Mouse (Mus musculus) kidney, embryonic 14.5 days (tissue): ENCODE measurements at regions not wholly inside any gene's neighbourhood (a gene's known extent, or its start where the extent isn't known, plus 50 kb on each side); places are given as distances from the start of the nearest gene placed in this dataset.

Experiments
- ATAC-seq: fragments of 200-750 bp; cut with Nextera tagmentation; 2 replicates; pipeline ENCODE4 v1.8.0; 2017; ENCODE audit warnings: moderate number of reproducible peaks, mild to moderate bottlenecking, moderate TSS enrichment, moderate library complexity; ENCODE audit not compliant: low FRiP score, low TSS enrichment
- H3K27ac ChIP-seq: fragments of 300-500 bp; sonication (generic); 2 replicates; pipeline ENCODE4 v1.5.1; 2014; ENCODE audit warnings: low read depth, mild to moderate bottlenecking, low read length, moderate library complexity, mixed read lengths
- H3K27me3 ChIP-seq: fragments of 300-500 bp; sonication (generic); 2 replicates; pipeline ENCODE4 v1.6.1; 2014; ENCODE audit warnings: mild to moderate bottlenecking, low read length; ENCODE audit not compliant: control insufficient read depth, insufficient read depth
- H3K36me3 ChIP-seq: fragments of 300-500 bp; sonication (generic); 2 replicates; pipeline ENCODE4 v1.6.1; 2014; ENCODE audit warnings: low read length, mixed read lengths; ENCODE audit not compliant: control insufficient read depth, insufficient read depth
- H3K4me1 ChIP-seq: fragments of 300-500 bp; sonication (generic); 2 replicates; pipeline ENCODE4 v1.6.1; 2014; ENCODE audit warnings: low read length, mixed read lengths; ENCODE audit not compliant: control insufficient read depth, insufficient read depth
- H3K4me2 ChIP-seq: fragments of 300-500 bp; sonication (generic); replicated peaks from 2 replicates; pipeline ENCODE4 v1.6.1; 2014; ENCODE audit warnings: low read depth, mild to moderate bottlenecking, low read length
- H3K4me3 ChIP-seq: fragments of 300-500 bp; sonication (generic); 2 replicates; pipeline ENCODE4 v1.5.1; 2014; ENCODE audit warnings: mild to moderate bottlenecking, low read length
- H3K9ac ChIP-seq: fragments of 300-500 bp; sonication (generic); 2 replicates; pipeline ENCODE4 v1.6.1; 2014; ENCODE audit warnings: low read depth, mild to moderate bottlenecking, low read length, moderate library complexity
- H3K9me3 ChIP-seq: fragments of 300-500 bp; sonication (generic); 2 replicates; pipeline ENCODE4 v1.6.1; 2016; ENCODE audit warnings: low read length; ENCODE audit not compliant: control insufficient read depth
- WGBS: fragments of 180-500 bp; shearing (Covaris S2); extraction: QIAGEN DNeasy Blood & Tissue Kit; methylation state at CpG from one replicate; pipeline ENCODE4 v1.1.7; 2014; 5-methylcytosine and 5-hydroxymethylcytosine counted together

DNA sequence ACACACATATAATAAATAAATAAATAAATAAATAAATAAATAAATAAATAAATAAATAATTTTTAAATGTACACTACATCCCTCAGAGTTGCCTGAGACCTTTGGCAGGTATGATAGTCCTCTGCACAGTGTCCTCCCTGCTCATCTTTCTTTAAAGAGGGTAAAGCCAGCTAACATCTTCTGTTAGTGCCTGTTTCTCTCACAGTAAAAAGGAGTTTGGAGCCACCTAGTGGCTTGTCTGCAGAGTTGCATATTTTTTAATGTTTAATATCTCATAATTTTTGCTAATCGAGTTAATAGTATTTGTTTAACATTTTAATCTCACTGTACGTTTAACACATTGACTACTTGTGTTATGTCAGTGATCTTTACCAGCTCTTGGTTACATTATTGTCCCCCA lies 213.5 kb upstream of the Pkdcc start:
- Histone ChIP-seq H3K4me3 (no peak overlapping the region), H3K4me2 (no peak overlapping the region), H3K27ac (no peak overlapping the region), H3K27me3 (no peaks in the 10 kb centered on the region), H3K9me3 (no peaks in the 10 kb centered on the region), H3K36me3 (no peaks in the 10 kb centered on the region), H3K4me1 (no peaks in the 10 kb centered on the region), H3K9ac (no peak overlapping the region)
- WGBS = 10% methylated on average over 2 of the region's 2 CpGs
- ATAC-seq = 0 out of 2 replicates have a peak, but pooled peaks have one; percentile 63

- no peaks in the 10 kb centered on the region for H3K4me1 ChIP-seq
- H3K4me3 ChIP-seq = no peak overlapping the region
- 96% methylated on average over 1 of the region's 1 CpGs for WGBS
- no peaks in the 10 kb centered on the region for H3K27me3 ChIP-seq
- H3K36me3 ChIP-seq = no peaks in the 10 kb centered on the region
- H3K9me3 ChIP-seq = no peaks in the 10 kb centered on the region
- no peak overlapping the region for H3K4me2 ChIP-seq
- no peak for ATAC-seq
- H3K9ac ChIP-seq = no peak overlapping the region
- no peak overlapping the region for H3K27ac ChIP-seq
Observed at GRCm38 (mm10) chr17:83010845-83011244, 204.2 kb upstream of the Pkdcc start.

GRCm38 (mm10) chr17:83015656-83016055 lies 199.4 kb upstream of the Pkdcc start:
- Histone ChIP-seq H3K4me2 (no peak overlapping the region), H3K9me3 (no peaks in the 10 kb centered on the region), H3K27ac (no peak overlapping the region), H3K4me1 (no peaks in the 10 kb centered on the region), H3K9ac (no peak overlapping the region), H3K4me3 (no peak overlapping the region), H3K27me3 (no peaks in the 10 kb centered on the region), H3K36me3 (no peaks in the 10 kb centered on the region)
- no peak for ATAC-seq
- 59% methylated on average over 2 of the region's 2 CpGs for WGBS

GRCm38 (mm10) chr17:83016936-83017335 lies 198.2 kb upstream of the Pkdcc start:
- no peak overlapping the region for H3K4me3 ChIP-seq
- H3K4me1 ChIP-seq = no peaks in the 10 kb centered on the region
- H3K27me3 ChIP-seq = no peaks in the 10 kb centered on the region
- no peak overlapping the region for H3K9ac ChIP-seq
- 96% methylated on average over 5 of the region's 5 CpGs for WGBS
- H3K4me2 ChIP-seq = no peak overlapping the region
- H3K36me3 ChIP-seq = no peaks in the 10 kb centered on the region
- no peaks in the 10 kb centered on the region for H3K9me3 ChIP-seq
- no peak for ATAC-seq
- H3K27ac ChIP-seq = no peak overlapping the region

GRCm38 (mm10) chr17:83019267-83019666 lies 195.8 kb upstream of the Pkdcc start:
- Histone ChIP-seq H3K27me3 (no peaks in the 10 kb centered on the region), H3K9ac (no peak overlapping the region), H3K4me2 (no peak overlapping the region), H3K27ac (no peak overlapping the region), H3K4me3 (no peak overlapping the region), H3K9me3 (no peaks in the 10 kb centered on the region), H3K36me3 (no peaks in the 10 kb centered on the region), H3K4me1 (no peaks in the 10 kb centered on the region)
- no peak for ATAC-seq
- whole genome bisulfite sequencing = 60% methylated on average over 5 of the region's 5 CpGs

- no peaks in the 10 kb centered on the region for H3K4me1 ChIP-seq
- peak overlapping the region; percentile 37; the same call in 1 of the 2 replicates for H3K27ac ChIP-seq
- H3K9me3 ChIP-seq = no peaks in the 10 kb centered on the region
- ATAC-seq = peak; percentile 80; the same call in 1 of the 2 replicates
- no peak overlapping the region for H3K4me3 ChIP-seq
- no peak overlapping the region for H3K4me2 ChIP-seq
- H3K36me3 ChIP-seq = no peaks in the 10 kb centered on the region
- no peaks in the 10 kb centered on the region for H3K27me3 ChIP-seq
- 27% methylated on average over 10 of the region's 10 CpGs for WGBS
- H3K9ac ChIP-seq = no peak overlapping the region
Observed at GRCm38 (mm10) chr17:83020576-83020975, 194.5 kb upstream of the Pkdcc start.

DNA sequence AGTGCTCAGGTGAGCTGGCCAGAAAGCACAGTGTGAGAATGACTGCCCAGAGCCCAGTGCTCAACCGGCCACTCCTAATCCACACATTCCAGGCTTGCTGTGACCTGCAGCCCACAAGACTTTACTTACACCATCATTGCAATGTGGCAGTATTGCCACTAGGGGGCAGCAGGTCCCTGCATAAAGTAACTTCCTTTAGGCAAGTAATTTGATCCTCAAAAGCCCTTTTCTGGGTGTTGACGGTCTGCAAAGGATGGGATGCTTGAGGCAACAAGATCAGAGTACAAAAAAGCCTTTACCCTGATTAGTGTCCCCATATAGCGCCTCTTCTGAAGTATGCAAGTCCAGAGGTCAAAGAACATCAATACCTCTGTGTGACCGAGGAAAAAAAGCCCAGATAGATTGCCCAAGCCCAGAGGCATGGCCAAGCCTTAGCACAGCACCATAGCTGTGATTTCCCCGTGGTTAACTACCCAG lies 189.7 kb upstream of the Pkdcc start:
- H3K4me1 ChIP-seq = no peaks in the 10 kb centered on the region
- WGBS = 12% methylated on average over 5 of the region's 5 CpGs
- no peak overlapping the region for H3K27ac ChIP-seq
- H3K9me3 ChIP-seq = peaks cover 6% of the 10 kb centered on the region; the same call in 1 of the 2 replicates
- no peak overlapping the region for H3K4me2 ChIP-seq
- H3K9ac ChIP-seq = no peak overlapping the region
- peak; percentile 60 for ATAC-seq
- no peaks in the 10 kb centered on the region for H3K27me3 ChIP-seq
- H3K4me3 ChIP-seq = no peak overlapping the region
- H3K36me3 ChIP-seq = no peaks in the 10 kb centered on the region

DNA sequence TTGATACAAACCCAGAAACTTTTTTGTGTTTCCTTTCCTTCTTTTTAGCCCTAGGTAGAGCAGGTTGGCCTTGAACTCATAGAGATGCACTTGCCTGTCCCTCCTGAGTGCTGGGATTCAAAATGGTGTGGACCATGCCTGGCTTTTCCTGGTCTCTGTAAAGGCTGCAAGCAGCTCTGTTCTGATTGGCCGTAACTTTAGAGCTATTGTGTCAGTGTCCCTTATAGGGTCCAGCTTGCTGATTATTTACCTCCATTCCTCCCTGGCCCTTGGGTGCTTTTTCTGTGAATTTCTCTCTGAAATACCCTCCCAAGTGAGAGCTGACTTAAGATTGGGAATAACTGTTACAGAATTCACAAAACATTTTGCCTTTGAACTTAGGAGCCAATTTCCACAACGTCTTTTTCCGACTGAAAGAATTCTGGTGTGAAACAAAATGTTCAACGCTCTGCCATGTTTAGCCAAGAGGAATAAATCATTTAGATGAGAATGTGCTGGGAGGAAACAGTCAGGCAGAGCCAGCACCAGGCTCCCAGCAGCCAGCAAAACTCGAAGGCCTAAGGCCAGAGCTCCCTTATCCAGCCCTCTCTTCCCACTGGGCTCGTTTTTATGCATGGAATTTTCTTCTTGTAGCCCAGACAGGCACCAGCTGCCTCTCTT lies 180.0 kb upstream of the Pkdcc start:
- H3K9me3 ChIP-seq = no peaks in the 10 kb centered on the region
- no peaks in the 10 kb centered on the region for H3K27me3 ChIP-seq
- ATAC-seq = peak; percentile 82
- H3K27ac ChIP-seq = peak overlapping the region; percentile 79
- no peak overlapping the region for H3K4me2 ChIP-seq
- no peak overlapping the region for H3K4me3 ChIP-seq
- 30% methylated on average over 6 of the region's 6 CpGs for WGBS
- H3K9ac ChIP-seq = no peak overlapping the region
- H3K36me3 ChIP-seq = no peaks in the 10 kb centered on the region
- no peaks in the 10 kb centered on the region for H3K4me1 ChIP-seq

DNA sequence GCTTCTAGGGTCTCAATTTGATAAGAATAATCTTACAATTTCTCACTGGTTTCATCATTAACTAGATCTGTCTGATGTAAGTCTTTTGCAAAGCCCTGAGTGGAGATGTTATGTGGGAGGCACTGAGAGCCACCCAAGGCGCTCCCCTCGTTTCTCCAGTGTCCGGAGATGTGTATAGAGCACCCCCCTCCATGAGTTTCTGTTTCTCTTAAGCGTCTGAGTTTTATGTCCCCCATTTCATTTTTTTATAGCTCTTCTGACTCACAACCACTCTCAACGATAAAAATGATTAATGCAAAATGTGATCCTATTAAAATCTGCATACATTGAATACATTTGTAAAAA lies 179.5 kb upstream of the Pkdcc start:
- Histone ChIP-seq H3K27ac (peak overlapping the region; percentile 79; the same call in 1 of the 2 replicates), H3K36me3 (no peaks in the 10 kb centered on the region), H3K27me3 (no peaks in the 10 kb centered on the region), H3K9me3 (no peaks in the 10 kb centered on the region), H3K4me3 (no peak overlapping the region), H3K9ac (no peak overlapping the region), H3K4me2 (no peak overlapping the region), H3K4me1 (no peaks in the 10 kb centered on the region)
- 50% methylated on average over 5 of the region's 5 CpGs for WGBS
- ATAC-seq = peak; percentile 87
